Mouse (Mus musculus) G1E (cell line): ENCODE measurements around the gene Clybl.

Experiments
- CTCF ChIP-seq: IDR thresholded peaks from 2 replicates; pipeline ENCODE4 v1.5.1; 2012; ENCODE audit warnings: low read depth, low read length, inconsistent platforms, mixed read lengths
- GATA1 ChIP-seq: IDR thresholded peaks from 2 replicates; pipeline ENCODE4 v1.6.1; 2012; ENCODE audit warnings: borderline replicate concordance, low read length, inconsistent platforms, mixed read lengths
- POLR2AphosphoS5 ChIP-seq: IDR thresholded peaks from 2 replicates; pipeline ENCODE4 v1.6.1; 2012; ENCODE audit warnings: low read depth, low read length, inconsistent platforms; ENCODE audit not compliant: insufficient replicate concordance
- TAL1 ChIP-seq: conservative IDR thresholded peaks from 2 replicates; pipeline ENCODE4 v1.6.1; 2012; ENCODE audit warnings: low read depth, low read length, inconsistent platforms, mixed read lengths

DNA sequence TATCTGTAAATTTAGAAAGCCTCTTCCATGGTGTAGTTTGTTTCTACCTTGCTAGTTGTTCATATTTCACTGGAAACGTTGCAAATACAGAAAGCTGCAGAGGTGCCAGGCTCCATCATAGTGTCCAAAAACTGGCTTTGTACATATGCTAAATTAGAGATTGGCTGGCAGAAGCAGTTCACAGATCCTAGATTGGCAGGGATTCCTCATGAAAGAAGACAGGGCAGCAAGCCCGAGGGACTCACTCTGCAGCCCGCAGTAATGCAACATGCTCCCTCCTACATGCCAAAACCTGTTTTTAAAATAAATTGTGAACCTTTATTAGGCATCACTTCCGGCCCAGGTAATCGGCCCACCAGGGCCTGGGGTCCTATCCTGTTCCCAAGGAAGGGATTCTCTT is 167.8 kb downstream of the Clybl start:
- TF ChIP-seq CTCF: no peak
- TF ChIP-seq GATA1: no peak
- TF ChIP-seq TAL1: no peak
- no peak for TF ChIP-seq POLR2AphosphoS5
